Mouse (Mus musculus) liver, embryonic 14.5 days (tissue): ENCODE results near the gene Zbtb7a.

Experiments
- CTCF ChIP-seq: IDR thresholded peaks from 2 replicates; pipeline ENCODE4 v1.5.1; 2016; ENCODE audit warnings: antibody characterized with exemption, low read depth, control low read depth
- EP300 ChIP-seq: IDR thresholded peaks from 2 replicates; pipeline ENCODE4 v1.6.1; 2016; ENCODE audit warnings: antibody characterized with exemption, low read depth

GRCm38 (mm10) chr10:81195300-81195699 lies 60.3 kb downstream of the Zbtb7a start:
- TF ChIP-seq CTCF, result no peak
- no peak for TF ChIP-seq EP300
